Mouse (Mus musculus) lung, adult 2 months (tissue): Measurements from ENCODE around the gene Pxn. TPM values are rescaled to one million over a fixed set of nuclear protein-coding genes. Genes with fewer than 3 reads are reported as not detected.

Experiments used
- DNase-seq: peaks from one replicate; pipeline ENCODE4 v3.0.0; 2022
- H3K4me1 ChIP-seq: fragments of 200-500 bp; 2 replicates; pipeline ENCODE4 v1.6.1; 2011; ENCODE audit warnings: low read length; ENCODE audit not compliant: control insufficient read depth, insufficient read depth
- H3K4me3 ChIP-seq: fragments of 200-500 bp; replicated peaks from 2 replicates; pipeline ENCODE3; 2011; ENCODE audit warnings: low read depth, mild to moderate bottlenecking, control low read depth, low read length; ENCODE audit errors: extremely low read depth
- CTCF ChIP-seq: fragments of 200-500 bp; IDR thresholded peaks from 2 replicates; pipeline ENCODE4 v1.5.1; 2011; ENCODE audit warnings: mild to moderate bottlenecking, low read length, control low read depth; ENCODE audit not compliant: insufficient read depth
- POLR2A ChIP-seq: fragments of 200-500 bp; IDR thresholded peaks from 2 replicates; pipeline ENCODE4 v1.6.1; 2011; ENCODE audit warnings: low read depth, mild to moderate bottlenecking, control low read depth, low read length, borderline replicate concordance; ENCODE audit errors: extremely low read depth
- WGBS: fragments of 180-500 bp; shearing (Covaris S2); methylation state at CpG from one replicate; pipeline ENCODE4 v1.1.7; 2018; 5-methylcytosine and 5-hydroxymethylcytosine counted together
- polyA plus RNA-seq: library from polyadenylated mRNA; depleted of rRNA; stranded (reverse); fragments of >200 nt; gene quantifications from 2 replicates; pipeline ENCODE4 v1.2.3, GENCODE M21; 2012; rRNA removed

The Pxn gene
- polyA plus RNA-seq: 214 and 226 TPM in 2 replicates

DNA sequence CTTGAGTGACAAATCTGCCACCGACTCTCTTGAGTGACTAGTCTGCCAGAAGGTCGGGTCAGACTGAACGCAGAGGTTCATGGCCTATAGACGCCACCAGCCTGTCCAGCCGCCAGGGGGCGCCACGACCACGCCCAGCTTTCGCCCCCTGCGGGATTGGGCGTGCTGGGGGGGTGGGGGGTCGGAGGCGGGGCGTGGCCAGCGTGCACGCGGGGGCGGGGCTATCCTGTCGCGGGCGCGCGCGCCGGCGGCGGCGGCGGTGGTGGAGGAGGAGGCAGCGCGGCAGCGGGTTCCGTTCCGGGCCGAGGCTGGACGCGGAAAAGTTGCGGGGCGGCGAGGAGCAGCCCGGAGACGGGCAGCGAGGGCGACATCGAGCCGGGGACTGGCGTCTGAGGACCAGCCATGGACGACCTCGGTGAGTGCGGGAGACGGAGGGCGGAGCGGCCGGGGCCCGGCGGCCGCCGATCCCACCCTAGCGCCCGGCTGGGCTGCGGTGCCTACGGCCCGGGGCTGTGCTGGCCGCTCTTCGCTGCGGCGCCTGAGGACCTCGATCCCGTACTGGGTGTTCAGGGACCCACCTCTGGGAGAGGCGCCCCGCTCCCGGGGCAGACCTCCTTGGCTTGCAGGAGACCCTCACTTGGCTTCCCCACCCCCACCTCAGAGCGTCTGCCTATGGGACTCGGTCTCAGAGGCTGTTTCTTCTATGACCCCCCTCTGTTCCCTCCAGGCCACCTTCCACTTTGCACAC, at the start of gene Pxn:
Gene Pxn (plus strand): TSS at position 223 of the 748 bp plus-strand sequence.
- peaks cover 9% of the 10 kb centered on the region; the same call in 1 of the 2 replicates for H3K4me1 ChIP-seq
- peak; percentile 91 for DNase-seq
- peak within 1 kb of the TSS; percentile 84 for H3K4me3 ChIP-seq
- under 1% methylated on average over 74 of the region's 74 CpGs for WGBS
- TF ChIP-seq POLR2A (peak; percentile 83), CTCF (peak; percentile 72)

DNA sequence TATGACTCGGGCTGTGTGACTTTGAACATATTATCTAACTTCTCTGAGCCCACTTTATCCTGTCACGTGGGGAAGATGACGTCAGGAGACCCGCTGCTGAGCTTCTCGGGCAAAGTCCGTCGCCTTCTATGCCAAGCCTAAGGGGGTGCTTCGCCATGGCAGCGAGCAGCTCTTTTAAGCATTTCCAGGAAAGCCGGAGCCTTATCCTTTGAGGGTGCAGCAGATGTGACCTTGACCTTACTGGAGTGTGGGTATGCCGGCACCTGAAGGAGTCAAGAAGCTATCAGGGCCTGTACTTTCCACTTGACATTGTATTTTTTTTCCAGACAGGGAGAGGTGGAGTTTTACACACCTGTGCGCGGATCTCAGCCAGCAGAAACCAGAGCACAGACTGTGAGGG, 47.6 kb upstream of the Pxn start:
- Histone ChIP-seq H3K4me3 (no peak overlapping the region), H3K4me1 (no peaks in the 10 kb centered on the region)
- no peak for DNase-seq
- TF ChIP-seq POLR2A: no peak
- no peak for TF ChIP-seq CTCF
- WGBS: 52% methylated on average over 13 of the region's 13 CpGs

DNA sequence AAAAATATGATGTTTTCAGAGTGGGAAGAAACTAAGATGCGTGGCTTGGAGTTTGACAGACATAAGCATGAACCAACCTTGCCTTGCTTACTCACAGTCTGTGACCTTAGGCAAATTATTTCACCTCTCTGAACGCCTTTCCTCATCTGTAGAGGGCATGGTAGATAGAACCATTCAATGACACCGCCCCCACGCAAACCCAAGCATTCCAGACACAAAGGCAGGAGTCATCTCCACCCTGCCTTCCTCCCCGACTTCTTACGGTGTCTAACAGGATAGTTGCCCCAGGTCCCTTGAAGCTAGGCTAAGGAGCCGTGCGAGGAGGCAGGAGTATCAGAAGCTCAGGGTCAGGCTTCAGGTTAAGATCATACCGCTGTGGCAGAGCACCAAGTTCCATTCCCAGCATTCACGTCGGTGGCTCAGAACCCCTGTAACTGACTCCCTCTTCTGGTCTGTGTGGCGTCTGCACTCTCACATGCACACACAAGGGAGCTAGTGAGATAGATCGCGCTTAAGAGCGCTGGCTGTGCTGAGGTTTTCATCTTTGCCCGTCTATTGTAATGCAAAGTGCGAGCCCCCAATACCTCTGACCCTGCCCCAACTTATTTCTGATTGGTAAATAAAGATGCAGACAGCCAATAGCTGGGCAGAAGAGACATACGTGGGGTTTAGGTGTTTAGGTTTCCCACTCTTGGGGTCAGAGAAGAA, 41.9 kb upstream of the Pxn start:
- Histone ChIP-seq H3K4me1 (no peaks in the 10 kb centered on the region), H3K4me3 (no peak overlapping the region)
- TF ChIP-seq CTCF (no peak), POLR2A (no peak)
- no peak for DNase-seq
- WGBS: 77% methylated on average over 18 of the region's 18 CpGs

DNA sequence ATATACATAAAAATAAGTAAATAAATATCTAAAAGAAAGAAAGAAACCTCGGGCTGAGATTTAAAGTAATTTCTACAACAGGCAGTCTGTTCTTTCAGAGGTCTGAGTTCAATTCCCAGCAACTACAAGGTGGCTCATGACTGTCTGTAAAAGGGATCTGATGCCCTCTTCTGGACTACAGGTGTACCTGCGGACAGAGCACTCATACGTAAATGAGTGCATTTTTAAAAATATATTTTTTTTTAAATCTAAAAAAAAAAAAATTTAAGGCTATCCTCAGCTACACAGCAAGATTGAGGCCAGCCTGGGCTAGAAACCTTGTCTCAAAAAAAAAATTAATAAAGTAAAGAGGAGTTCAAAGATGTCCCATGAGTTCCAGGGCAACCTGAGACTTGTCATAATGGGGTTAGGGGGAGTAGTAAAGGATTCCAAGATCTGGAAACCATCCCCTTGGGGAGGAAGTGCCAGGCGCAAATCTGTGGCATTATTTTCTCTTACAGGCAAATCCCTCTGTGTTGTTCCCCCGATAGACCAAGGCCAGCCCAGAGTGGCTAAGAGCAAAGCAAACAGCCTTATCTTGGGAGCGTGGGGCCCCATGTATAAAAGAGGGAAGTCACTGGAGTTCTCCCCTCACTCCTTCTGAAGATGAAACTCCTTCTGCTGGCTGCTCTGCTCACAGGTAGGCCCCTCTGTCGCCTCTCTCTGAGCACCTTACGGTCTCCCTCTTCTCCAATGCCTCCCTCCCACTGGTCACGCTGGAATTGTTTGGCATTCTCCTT, 40.6 kb upstream of the Pxn start, which contains the start of gene Pla2g1b:
Gene Pla2g1b (plus strand): TSS at position 621 of the 779 bp plus-strand sequence.
- DNase-seq: peak; percentile 32

GRCm38 (mm10) chr5:115469791-115470190, 36.7 kb upstream of the Pxn start:
- Histone ChIP-seq H3K4me3 (no peak overlapping the region), H3K4me1 (no peaks in the 10 kb centered on the region)
- no peak for TF ChIP-seq POLR2A
- TF ChIP-seq CTCF: no peak
- WGBS: 52% methylated on average over 6 of the region's 6 CpGs
- DNase-seq: peak; percentile 68

More for the DNA sequence above, 40.6 kb upstream of the Pxn start, which contains the start of gene Pla2g1b:
- 34% methylated on average over 9 of the region's 9 CpGs for WGBS
- Histone ChIP-seq H3K4me1 (no peaks in the 10 kb centered on the region), H3K4me3 (no peak within 1 kb of the TSS)
- TF ChIP-seq CTCF (no peak), POLR2A (no peak)

DNA sequence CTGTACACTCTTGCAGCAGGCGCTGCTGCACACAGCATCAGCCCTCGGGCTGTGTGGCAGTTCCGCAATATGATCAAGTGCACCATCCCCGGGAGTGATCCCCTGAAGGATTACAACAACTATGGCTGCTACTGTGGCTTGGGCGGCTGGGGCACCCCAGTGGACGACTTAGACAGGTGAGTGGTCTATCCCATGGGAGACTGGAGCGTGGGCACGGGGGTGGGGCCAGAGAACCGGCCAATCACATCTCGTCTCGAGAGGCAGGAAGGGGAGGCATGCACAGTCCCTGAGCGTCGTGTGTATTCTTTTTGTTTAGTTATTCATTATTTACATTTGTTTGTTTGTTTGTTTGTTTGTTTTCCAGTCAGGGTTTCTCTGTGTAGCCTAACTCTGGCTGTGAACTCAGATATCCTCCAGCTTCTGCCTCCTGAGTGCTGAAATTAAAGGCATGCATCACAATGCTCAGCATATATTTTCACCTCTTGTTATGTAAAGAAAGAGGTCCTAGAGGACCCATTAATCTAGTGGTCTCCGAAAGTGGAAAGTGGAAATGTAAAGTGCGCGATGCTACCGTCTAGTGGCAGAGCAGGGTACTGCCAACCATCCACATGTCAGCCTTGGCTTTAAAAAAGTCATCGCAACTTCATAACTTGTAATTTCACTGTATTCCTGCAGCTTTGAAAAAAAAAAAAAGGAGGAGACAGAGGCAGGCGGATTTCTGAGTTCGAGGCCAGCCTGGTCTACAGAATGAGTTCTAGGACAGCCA, 35.5 kb upstream of the Pxn start:
- TF ChIP-seq CTCF (peak; percentile 95), POLR2A (no peak)
- WGBS: 30% methylated on average over 20 of the region's 20 CpGs
- no peak overlapping the region for H3K4me3 ChIP-seq
- H3K4me1 ChIP-seq: 0 out of 2 replicates have a peak, but pooled peaks cover 3% of the 10 kb centered on the region
- DNase-seq: peak; percentile 61

- TF ChIP-seq CTCF (no peak), POLR2A (no peak)
- Histone ChIP-seq H3K4me3 (no peak overlapping the region), H3K4me1 (0 out of 2 replicates have a peak, but pooled peaks cover 3% of the 10 kb centered on the region)
- 63% methylated on average over 10 of the region's 10 CpGs for WGBS
- no peak for DNase-seq
These were observed 33.3 kb upstream of the Pxn start for GRCm38 (mm10) chr5:115473191-115473590.

DNA sequence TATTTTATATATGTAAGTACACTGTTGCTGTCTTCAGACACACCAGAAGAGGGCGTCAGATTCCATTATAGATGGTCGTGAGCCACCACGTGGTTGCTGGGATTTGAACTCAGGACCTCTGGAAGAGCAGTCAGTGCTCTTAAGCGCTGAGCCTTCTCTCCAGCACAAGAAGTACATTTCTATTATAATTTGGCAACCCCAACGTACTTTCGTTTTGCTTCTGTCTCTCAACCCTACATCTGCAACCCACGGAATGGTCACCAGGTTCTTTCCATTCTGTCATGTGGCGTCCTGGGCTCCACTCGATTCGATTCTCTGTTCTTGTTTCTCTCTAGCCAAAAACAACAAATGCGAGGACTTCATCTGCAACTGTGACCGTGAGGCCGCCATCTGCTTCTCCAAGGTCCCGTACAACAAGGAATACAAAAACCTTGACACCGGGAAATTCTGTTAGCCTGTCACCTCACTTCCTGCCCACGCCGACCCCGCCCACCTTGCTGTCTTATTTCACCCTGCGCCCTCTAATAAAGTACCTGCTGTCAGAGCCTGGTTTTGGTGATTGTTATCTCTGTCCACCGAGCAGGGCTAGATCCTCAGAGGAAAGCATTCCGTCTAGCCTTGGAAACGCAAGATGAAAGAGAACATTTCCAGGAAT, 32.2 kb upstream of the Pxn start:
- Histone ChIP-seq H3K4me3 (no peak overlapping the region), H3K4me1 (0 out of 2 replicates have a peak, but pooled peaks cover 3% of the 10 kb centered on the region)
- TF ChIP-seq POLR2A (no peak), CTCF (no peak)
- no peak for DNase-seq
- 53% methylated on average over 22 of the region's 22 CpGs for WGBS
